7 mouse cellular contexts compared by ENCODE assay signal in genomic region chr2:132103265-132103664, GRCm38 (mm10). TPM values are rescaled to one million over a fixed set of nuclear protein-coding genes. Genes with fewer than 3 reads are reported as not detected.
A peak's percentile ranks its signal among the peaks of the same experiment; 100 is the strongest.
DNase-seq lines count a peak whose midpoint lies in the region; ATAC-seq and TF ChIP-seq lines count a peak whose summit lies in the region.

No protein-coding gene starts in this region.

- H3K27ac ChIP-seq in liver, embryonic 12.5 days = peak overlapping the region; percentile 70
- H3K27ac ChIP-seq in hindbrain, postnatal 0 days = no peak overlapping the region; the same call in 1 of the 2 replicates

- WGBS in liver, embryonic 12.5 days (ENCODE audit: insufficient replicate concordance) = 8% methylated on average over 8 of the region's 8 CpGs
- 21% methylated on average over 8 of the region's 8 CpGs for WGBS in hindbrain, postnatal 0 days

- peak overlapping the region; percentile 31; the same call in 1 of the 2 replicates for H3K9ac ChIP-seq in liver, embryonic 12.5 days
- H3K9ac ChIP-seq in hindbrain, postnatal 0 days (replicated peaks; ENCODE audit: low read length) = no peak overlapping the region

- peaks cover 81% of the 10 kb centered on the region for H3K79me2 ChIP-seq in C2C12 (ENCODE audit: control insufficient read depth, insufficient read depth)

- H3K27me3 ChIP-seq in C2C12 (ENCODE audit: control insufficient read depth, insufficient read depth, insufficient read length) = no peaks in the 10 kb centered on the region
- no peaks in the 10 kb centered on the region for H3K27me3 ChIP-seq in liver, embryonic 12.5 days (replicated peaks)
- H3K27me3 ChIP-seq in hindbrain, postnatal 0 days (ENCODE audit: insufficient read depth, low read length) = no peaks in the 10 kb centered on the region

- H3K4me3 ChIP-seq in C2C12 (ENCODE audit: insufficient read depth, poor library complexity, severe bottlenecking) = no peak overlapping the region
- peak overlapping the region; percentile 33 for H3K4me3 ChIP-seq in liver, embryonic 12.5 days
- no peak overlapping the region for H3K4me3 ChIP-seq in hindbrain, postnatal 0 days (ENCODE audit: low read length)

- no peak for TF ChIP-seq CTCF in C2C12 (IDR thresholded peaks at IDR 0.05; ENCODE audit: control insufficient read depth, insufficient read depth, insufficient read length)
- no peak for TF ChIP-seq CTCF in hindbrain, postnatal 0 days (IDR thresholded peaks at IDR 0.05; ENCODE audit: low read depth)

- H3K4me2 ChIP-seq in liver, embryonic 12.5 days = peak overlapping the region; percentile 57
- no peak overlapping the region for H3K4me2 ChIP-seq in hindbrain, postnatal 0 days (ENCODE audit: low read depth, low read length)

- peaks cover 25% of the 10 kb centered on the region for H3K36me3 ChIP-seq in C2C12 (ENCODE audit: control insufficient read depth, insufficient read depth)
- H3K36me3 ChIP-seq in liver, embryonic 12.5 days = peaks cover 18% of the 10 kb centered on the region
- peaks cover 6% of the 10 kb centered on the region; the same call in 1 of the 2 replicates for H3K36me3 ChIP-seq in hindbrain, postnatal 0 days (ENCODE audit: insufficient read depth, low read length)

- peaks cover 57% of the 10 kb centered on the region for H3K79me3 ChIP-seq in C2C12 (ENCODE audit: low read depth)

- peak; percentile 24; the same call in 1 of the 2 replicates for ATAC-seq in granulocyte monocyte progenitor cell, adult 5-6 weeks (replicated peaks; ENCODE audit: poor library complexity, severe bottlenecking)
- peak; percentile 78 for ATAC-seq in liver, embryonic 12.5 days
- no peak for ATAC-seq in hindbrain, postnatal 0 days

- H3K4me1 ChIP-seq in liver, embryonic 12.5 days = peaks cover 36% of the 10 kb centered on the region
- peaks cover 18% of the 10 kb centered on the region for H3K4me1 ChIP-seq in hindbrain, postnatal 0 days (ENCODE audit: insufficient read depth, low read length)

- DNase-seq in R1 (ENCODE audit: low read depth, low spot score) = peak; percentile 72
- DNase-seq in layer of hippocampus, postnatal 10 days (ENCODE audit: low spot score in 2 of 2) = no peak
- DNase-seq in right cerebral cortex, postnatal 14 days = no peak
- DNase-seq in hindbrain, postnatal 0 days (ENCODE audit: low spot score) = no peak

- no peak overlapping the region for H3ac ChIP-seq in C2C12 (ENCODE audit: control insufficient read depth, insufficient read length, low read depth)

- H3K9me3 ChIP-seq in liver, embryonic 12.5 days (replicated peaks) = no peaks in the 10 kb centered on the region
- H3K9me3 ChIP-seq in hindbrain, postnatal 0 days (ENCODE audit: low read length) = no peaks in the 10 kb centered on the region

TF ChIP-seq in C2C12, 6 proteins besides CTCF, POLR2A, EP300 and RAD21:
- no peak for TF ChIP-seq MYOG (IDR thresholded peaks at IDR 0.05; ENCODE audit: control insufficient read depth, extremely low read depth, insufficient read length)
- TF ChIP-seq USF1 (IDR thresholded peaks at IDR 0.05; ENCODE audit: low read depth) = peak; percentile 26
- TF ChIP-seq FOSL1 (IDR thresholded peaks at IDR 0.05; ENCODE audit: insufficient read depth, low read length, poor library complexity, severe bottlenecking) = no peak
- TF ChIP-seq MYOD1 (IDR thresholded peaks at IDR 0.05; ENCODE audit: control insufficient read depth, insufficient read length, low read depth) = no peak
- peak; percentile 69 for TF ChIP-seq MAX (IDR thresholded peaks at IDR 0.05)
- TF ChIP-seq CEBPB (IDR thresholded peaks at IDR 0.05; ENCODE audit: low read depth) = no peak

RNA-seq across cellular contexts. Expression of gene Slc23a2, which starts 41.6 kb away (rescaled TPM):
- 12.0 TPM for polyA plus RNA-seq in C2C12 (2012; fragmentation: generic; extraction: Trizol)
- total RNA-seq in granulocyte monocyte progenitor cell, adult 5-6 weeks (2014; fragmentation: Nextera tagmentation) = 4.5 and 12.5 TPM in 2 replicates
- 5.6 and 17.1 TPM in 2 replicates for total RNA-seq in granulocyte monocyte progenitor cell, adult 5-6 weeks (2017)
- polyA plus RNA-seq in liver, embryonic 12.5 days (2016; fragmentation: Nextera tagmentation; extraction: Ambion mirVana) = 3.0 and 5.1 TPM in 2 replicates
- total RNA-seq in layer of hippocampus, postnatal 10 days (2021) = 10 to 100 TPM; 78.4 to 79.9 TPM
- total RNA-seq in hindbrain, postnatal 0 days (2014; rRNA removed) = 62.6 and 83.1 TPM in 2 replicates
- 43.0 and 49.4 TPM in 2 replicates for polyA plus RNA-seq in hindbrain, postnatal 0 days (2015; fragmentation: Nextera tagmentation; extraction: Ambion mirVana)
